Mouse (Mus musculus) right cerebral cortex, postnatal 10 days (tissue): ENCODE data around the gene Ubc.
A peak's percentile ranks its signal among the peaks of the same experiment; 100 is the strongest.
"Not testable (repeated sequence)": the region's sequence is repeated elsewhere in the genome, so short reads cannot be mapped to it uniquely, and the experiment has no call there.

Source experiments
- DNase-seq, 2 experiments: peaks; one replicate each; pipeline ENCODE4 v3.0.0; 2021; ENCODE audit warnings: low spot score in 2 of 2

Gene Ubc

DNA sequence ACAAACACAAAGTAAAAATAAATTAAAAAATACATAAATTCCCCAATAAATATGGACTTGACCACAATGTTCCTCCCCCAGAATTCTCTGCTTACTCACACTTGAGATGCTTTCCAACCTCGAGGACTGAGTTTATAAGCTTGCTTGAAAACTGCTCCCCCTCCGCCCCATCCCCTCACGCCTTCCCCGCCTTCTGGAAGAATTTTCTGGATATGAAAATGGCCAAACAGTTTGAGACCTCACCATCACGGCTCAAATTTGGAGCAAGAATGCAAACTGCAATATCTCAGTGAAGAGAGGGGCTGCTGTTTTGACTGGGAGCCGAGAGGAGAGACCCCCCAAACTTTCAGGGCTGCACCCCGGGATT lies 14.5 kb upstream of the Ubc start:
- no peak for DNase-seq

GRCm38 (mm10) chr5:125403481-125404465 lies 13.8 kb upstream of the Ubc start:
- peak; percentile 73 to 83 for DNase-seq

- DNase-seq: no peak
Measured at GRCm38 (mm10) chr5:125402991-125403390, 13.0 kb upstream of the Ubc start.

DNA sequence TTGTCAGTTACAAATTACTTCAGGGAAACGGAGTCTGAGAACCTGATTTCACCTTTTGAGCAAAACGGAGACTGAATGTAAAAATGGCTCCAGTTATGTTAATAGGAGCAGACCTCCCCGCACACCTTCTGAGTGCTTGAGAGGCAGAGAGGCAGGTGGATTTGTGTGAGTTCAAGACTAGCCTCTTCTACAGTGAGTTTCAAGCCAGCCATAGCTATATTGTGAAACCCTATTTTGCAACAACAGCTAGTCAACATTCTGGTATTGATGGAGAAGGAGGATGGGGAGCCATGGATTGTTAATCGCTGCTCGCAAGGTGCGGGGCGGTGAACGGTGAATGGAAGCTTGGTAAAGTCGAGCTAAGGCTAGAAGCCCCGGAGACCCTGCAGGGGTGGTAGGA lies 12.5 kb upstream of the Ubc start:
- no peak for DNase-seq

DNA sequence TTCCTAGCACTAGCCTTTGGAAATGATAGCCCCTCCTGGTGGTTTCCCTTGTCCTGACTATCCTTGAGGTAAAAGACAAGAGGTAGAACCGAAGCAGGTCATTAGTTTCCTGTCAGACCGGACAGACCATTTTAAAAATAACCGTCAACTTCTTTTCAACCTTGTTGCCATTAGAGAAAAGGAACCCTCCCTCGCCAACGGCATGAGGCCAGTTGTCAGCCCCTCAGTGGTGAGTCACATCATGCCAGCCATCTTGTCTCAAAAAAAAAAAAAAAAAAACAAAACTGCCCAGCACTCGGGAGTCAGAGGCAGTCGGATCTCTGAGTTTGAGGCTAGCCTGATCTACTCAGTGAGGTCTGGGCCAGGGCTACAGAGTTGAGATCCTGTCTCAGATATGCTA lies 10.9 kb upstream of the Ubc start:
- no peak for DNase-seq

DNA sequence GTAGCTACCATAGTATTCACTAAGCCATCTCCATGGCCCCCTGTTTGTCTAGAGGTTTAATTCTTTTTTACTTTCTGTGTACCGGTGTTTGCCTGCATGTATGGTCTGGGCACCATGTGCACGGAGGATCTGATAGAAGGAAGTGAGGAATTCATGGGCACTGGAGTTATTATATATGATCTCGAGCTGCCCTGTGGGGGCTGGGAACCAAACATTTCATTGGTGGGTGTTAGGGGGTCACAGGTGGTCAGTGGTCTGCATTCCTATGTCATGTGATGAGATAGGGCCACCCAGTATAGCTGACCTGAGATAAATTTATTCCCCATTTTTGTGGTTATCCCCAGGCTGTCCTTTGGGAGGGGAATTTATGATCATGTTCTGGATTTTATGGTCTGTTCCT lies 5.0 kb upstream of the Ubc start:
- DNase-seq: no peak

DNA sequence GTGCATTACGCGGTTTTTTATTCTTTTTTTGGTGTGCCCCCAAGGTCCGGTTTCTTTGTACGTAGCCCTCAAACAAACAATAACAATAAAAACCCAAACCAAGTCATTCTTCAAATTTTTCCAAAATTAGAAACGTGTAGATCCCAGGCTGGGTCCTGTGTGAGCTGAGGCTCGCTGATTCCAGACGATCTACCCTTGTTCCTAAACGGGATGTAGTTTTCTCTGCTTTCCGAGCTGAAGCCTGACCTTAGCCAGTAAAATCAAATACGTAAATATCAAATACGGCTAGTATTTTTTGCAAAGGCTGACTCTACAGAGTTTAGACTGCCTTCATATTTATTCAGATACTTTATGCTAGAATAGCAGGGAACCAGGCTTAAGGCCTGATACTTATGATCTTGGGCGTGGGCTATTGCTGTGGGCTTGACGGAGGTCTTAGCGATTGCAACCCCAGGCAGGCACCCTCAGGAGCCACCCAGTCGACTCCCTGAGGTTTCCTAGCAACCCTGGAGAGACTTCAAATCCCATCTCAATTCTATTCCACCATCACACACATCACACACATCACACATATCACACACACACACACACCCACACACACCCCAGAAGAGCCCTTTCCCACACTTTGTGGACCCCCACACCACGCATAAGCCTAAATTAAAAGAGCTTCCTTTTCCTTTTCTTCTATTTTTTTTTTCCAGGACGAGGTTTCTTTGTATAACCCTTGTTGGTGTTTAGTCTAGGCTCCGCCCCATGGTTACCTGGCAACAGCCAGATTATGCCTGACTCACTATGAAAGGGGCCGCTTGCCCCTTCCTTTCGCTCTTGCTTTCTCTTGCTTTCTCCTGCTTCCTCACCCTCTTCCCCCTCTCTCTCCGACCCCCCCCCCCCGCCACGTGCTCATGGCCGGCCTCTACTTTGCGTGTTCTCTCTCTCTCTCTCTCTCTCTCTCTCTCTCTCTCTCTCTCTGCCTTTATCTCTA lies 3.9 kb upstream of the Ubc start:
- DNase-seq: peak; percentile 86 to 91

DNA sequence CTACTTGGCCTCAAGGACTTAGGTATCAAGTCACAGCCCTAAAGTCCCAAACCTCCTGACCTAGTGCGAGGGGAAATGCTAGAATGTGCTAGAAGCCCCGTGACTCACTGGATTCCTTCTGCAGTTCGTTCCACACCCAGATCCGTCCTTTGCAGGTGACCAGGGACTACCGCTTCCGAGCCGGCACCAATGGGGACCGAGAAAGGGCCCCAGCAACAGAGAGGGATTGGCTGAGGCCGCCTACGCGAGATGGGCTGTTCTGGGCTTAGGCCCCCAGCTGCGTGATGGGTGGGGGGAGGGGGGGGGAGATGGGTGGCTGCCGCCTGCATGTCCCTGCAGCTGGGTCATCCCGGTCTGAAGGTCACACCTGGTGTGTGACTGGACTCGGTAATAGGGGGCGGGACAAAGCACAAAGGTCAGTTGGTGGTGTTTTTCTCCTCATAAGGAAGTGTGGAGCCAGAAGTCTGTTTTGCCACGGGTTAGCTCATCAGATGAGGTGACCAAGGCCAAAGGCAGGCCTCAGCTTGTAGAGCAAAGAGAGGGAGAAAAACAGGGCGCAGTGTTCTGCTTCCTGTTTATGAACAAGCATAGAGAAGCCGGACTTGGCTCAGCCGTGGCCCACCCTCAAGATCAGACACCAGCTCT lies 3.1 kb upstream of the Ubc start:
- peak; percentile 98 for DNase-seq

- no peak for DNase-seq
Measured at GRCm38 (mm10) chr5:125392618-125392976, 2.6 kb upstream of the Ubc start.

- not testable (repeated sequence) for DNase-seq
Measured at GRCm38 (mm10) chr5:125392176-125392575, 2.2 kb upstream of the Ubc start.

GRCm38 (mm10) chr5:125391609-125392008 lies 1.6 kb upstream of the Ubc start:
- DNase-seq: peak; percentile 89 to 93

DNA sequence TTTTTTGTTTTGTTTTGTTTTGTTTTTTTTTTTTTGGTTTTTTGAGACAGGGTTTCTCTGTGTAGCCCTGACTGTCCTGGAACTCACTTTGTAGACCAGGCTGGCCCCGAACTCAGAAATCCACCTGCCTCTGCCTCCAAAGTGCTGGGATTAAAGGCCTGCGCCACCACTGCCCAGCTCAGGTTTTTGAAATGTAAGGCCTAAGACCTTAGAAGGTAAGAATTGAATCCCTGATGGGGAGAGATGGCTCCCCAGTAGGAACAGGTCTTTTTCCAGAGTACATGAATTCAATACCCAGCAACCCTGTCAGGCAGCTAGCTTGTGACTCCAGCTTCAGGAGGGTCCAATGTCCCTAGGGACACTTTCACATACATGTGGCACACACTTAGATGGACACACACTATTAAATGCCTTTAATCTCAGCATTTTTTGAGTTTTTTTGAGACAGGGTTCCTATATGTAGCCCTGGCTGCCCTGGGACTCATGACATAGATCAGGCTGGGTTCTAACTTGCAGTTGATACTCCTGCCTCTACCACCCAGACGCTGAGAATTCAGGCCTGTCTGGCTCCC lies 990 bp upstream of the Ubc start:
- DNase-seq: no peak

- peak; percentile 87 for DNase-seq
Measured at GRCm38 (mm10) chr5:125389131-125389578, 847 bp downstream of the Ubc start, which contains the start of gene Gm10382. TSS of gene Gm10382 (plus strand) at chr5:125389322.

- DNase-seq: no peak
Measured at GRCm38 (mm10) chr5:125388358-125389092, 1.5 kb downstream of the Ubc start.

DNA sequence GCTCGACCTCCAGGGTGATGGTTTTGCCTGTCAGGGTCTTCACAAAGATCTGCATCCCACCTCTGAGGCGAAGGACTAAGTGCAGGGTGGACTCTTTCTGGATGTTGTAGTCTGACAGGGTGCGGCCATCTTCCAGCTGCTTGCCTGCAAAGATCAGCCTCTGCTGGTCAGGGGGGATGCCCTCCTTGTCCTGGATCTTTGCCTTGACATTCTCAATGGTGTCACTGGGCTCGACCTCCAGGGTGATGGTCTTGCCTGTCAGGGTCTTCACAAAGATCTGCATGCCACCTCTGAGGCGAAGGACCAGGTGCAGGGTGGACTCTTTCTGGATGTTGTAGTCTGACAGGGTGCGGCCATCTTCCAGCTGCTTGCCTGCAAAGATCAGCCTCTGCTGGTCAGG lies 2.7 kb downstream of the Ubc start:
- DNase-seq: not testable (repeated sequence)

GRCm38 (mm10) chr5:125385215-125385940 lies 4.6 kb downstream of the Ubc start:
- DNase-seq: no peak

DNA sequence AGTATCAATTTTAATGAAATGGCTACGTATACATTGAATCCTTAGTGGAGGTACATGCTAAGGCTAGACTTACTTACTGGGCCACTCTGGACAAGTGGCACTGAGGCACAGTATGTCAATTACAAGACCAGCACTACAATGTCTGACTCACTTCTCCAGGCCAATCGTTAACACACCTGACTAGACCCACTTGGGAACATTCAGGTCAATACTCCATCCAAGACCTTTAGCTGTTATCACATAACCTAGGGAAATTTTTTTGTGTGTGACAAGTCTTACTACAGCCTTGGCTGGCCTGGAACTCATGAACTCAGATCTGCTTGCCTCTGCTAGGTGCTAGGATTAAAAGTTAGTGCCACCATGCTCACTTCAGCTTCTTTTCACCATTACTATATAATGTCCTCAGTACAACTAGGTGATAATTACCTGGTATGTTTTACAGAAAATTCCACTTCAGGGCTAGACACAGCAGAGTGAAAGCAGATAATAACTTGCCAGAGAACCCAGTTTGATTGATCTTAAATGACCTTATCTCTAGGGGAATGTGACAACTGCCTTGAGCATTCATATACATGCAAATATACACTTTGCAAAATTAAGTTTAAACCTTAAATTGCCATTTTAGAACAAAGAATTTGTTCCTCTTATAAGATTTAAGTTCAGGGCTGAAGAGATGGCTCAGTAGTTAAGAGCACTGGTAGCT lies 5.3 kb downstream of the Ubc start:
- DNase-seq: no peak

- no peak for DNase-seq
Measured at GRCm38 (mm10) chr5:125383637-125384420, 6.2 kb downstream of the Ubc start.
